Mouse (Mus musculus) gastrocnemius, postnatal 14 days (tissue): ENCODE measurements around the gene Hsf4. TPM values are rescaled to one million over a fixed set of nuclear protein-coding genes. Genes with fewer than 3 reads are reported as not detected.

Experiments used
- DNase-seq: peaks from one replicate; pipeline ENCODE4 v3.0.0; 2021; ENCODE audit warnings: mixed read lengths
- intact Hi-C: fragments of 180-260 bp; cut with DNase I; formaldehyde crosslinking; loops from one replicate; pipeline ENCODE4 v1.15.1; 2025; ENCODE audit warnings: low total_unique reads
- microRNA-seq, 2 experiments: library from miRNA; unstranded; fragments of <30 nt; microRNA quantifications; one replicate each; pipeline ENCODE4 v1.2.0; 2021
- total RNA-seq, 2 experiments: library from RNA; stranded (reverse); gene quantifications; 2 replicates each; pipeline ENCODE4 v1.2.3; 2021

Hsf4 gene
- total RNA-seq, 2 experiments from 2014 or later: 0.95 to 1.4 TPM

DNA sequence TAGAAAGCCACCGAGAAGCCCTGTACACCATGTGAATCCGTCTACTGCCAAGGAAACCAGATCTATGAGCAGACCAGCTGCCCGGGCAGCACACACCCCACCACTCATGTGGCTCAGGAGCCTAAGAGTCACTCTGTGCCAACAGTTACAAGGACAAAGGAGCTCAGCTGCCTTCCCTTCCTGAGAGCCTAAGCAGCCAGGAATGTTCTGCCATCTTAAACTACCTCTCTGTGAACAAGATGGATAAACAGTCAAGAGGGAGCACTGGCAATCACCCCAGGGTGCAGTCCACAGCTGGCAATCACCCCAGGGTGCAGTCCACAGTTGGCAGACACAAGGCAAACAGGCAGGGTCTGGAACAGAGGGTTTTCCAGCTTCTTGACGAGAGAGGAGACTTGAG lies 48.3 kb downstream of the Hsf4 start:
- no peak for DNase-seq

DNA sequence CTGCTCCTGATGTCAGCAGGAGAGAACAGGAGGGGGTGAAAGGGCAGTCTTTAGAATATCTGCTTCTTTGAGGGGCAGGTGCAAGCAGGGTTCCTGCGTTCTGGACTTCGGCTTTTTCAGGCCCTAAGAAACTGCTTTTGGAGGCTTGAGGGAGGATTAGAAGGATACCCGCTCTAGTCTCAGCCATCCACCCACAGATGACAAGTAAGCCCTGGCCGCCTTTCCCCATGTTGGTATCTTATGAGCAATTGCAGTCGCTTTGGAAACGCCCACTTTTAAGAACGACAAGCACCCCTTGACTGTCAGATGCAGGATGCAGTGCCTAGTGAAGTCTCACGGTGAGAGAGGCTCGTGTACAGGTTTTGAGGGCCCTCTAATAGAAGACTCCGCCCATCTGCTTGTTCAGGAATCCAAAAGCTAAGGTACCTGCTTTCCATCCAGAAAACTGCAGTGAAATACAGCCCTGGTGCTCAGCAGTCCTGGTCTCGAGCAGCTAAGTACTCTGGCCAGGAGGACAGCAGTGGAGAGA lies 49.1 kb downstream of the Hsf4 start:
- DNase-seq: no peak
- intact Hi-C loops: no loop called here

More for the DNA sequence above, 48.3 kb downstream of the Hsf4 start:
- intact Hi-C loops: no loop called here

DNA sequence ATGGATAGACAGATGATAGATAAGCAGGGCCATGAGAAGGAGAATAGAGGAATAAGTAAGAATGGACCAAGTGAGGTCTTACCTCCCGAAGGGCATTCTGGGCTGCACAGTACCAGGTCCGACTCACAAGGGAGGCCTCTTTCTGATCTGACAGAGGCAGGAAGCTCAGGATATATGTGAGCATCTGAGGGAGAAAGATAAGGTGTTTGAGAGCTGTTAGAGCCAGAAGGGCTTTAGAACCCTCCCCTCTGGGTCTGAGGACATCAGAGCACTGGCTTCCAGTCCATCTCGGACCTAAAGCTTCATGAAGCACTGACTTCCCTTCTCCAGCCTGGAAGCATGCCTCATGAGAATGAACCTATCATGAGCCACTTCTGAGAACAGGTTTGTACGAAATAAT lies 53.6 kb downstream of the Hsf4 start:
- no peak for DNase-seq
- intact Hi-C loops: no loop called here

Small RNA genes within 50 kb of the gene (microRNA-seq; reads per million reads assigned to microRNA genes)
- gene Gm27320 (0 reads per million in 2 experiments), gene Mir328 (609 to 687 reads per million in 2 experiments)

Other genes with a start within 250 kb of the Hsf4 start
- not detected for gene Ces3a, start 221.2 kb upstream of the Hsf4 start, total RNA-seq
- not detected for gene Ces3b, start 186.0 kb upstream of the Hsf4 start, total RNA-seq
- gene Ces4a, start 138.0 kb upstream of the Hsf4 start, total RNA-seq: not detected
- gene Cbfb, start 99.1 kb upstream of the Hsf4 start, total RNA-seq: 10 to 100 TPM; 37.2 TPM
- 10 to 100 TPM; 14.6 to 18.7 TPM for gene D230025D16Rik, start 44.7 kb upstream of the Hsf4 start, total RNA-seq
- gene B3gnt9, start 14.6 kb upstream of the Hsf4 start, total RNA-seq: 1 to 10 TPM; 5.1 to 6.1 TPM
- 1 to 10 TPM; 2.8 to 3.9 TPM for gene Tradd, start 5.2 kb upstream of the Hsf4 start, total RNA-seq
- gene Fbxl8, start 5.2 kb upstream of the Hsf4 start, total RNA-seq: 1 to 10 TPM; 1.3 TPM
- 10 to 100 TPM; 24.1 to 27.3 TPM for gene Nol3, start 6.3 kb downstream of the Hsf4 start, total RNA-seq
- gene 4931428F04Rik, start 20.1 kb downstream of the Hsf4 start, total RNA-seq: 1 to 10 TPM in 1 of 2 experiments, under 1 TPM in 1; 0.84 to 1.3 TPM
- 1 to 10 TPM; 3.4 to 3.7 TPM for gene Exoc3l, start 26.3 kb downstream of the Hsf4 start, total RNA-seq
- gene E2f4, start 27.9 kb downstream of the Hsf4 start, total RNA-seq: 10 to 100 TPM; 15.4 to 17.2 TPM
- under 1 TPM; 0.40 to 0.45 TPM for gene Elmo3, start 35.8 kb downstream of the Hsf4 start, total RNA-seq
- gene Lrrc29, start 56.5 kb downstream of the Hsf4 start, total RNA-seq: 1 to 10 TPM in 1 of 2 experiments, under 1 TPM in 1; 0.76 to 1.6 TPM
- gene Tmem208, start 56.6 kb downstream of the Hsf4 start, total RNA-seq: 10 to 100 TPM; 20.6 to 21.5 TPM
- 10 to 100 TPM; 12.1 to 15.6 TPM for gene Fhod1, start 78.2 kb downstream of the Hsf4 start, total RNA-seq
- gene Slc9a5, start 79.0 kb downstream of the Hsf4 start, total RNA-seq: 1 to 10 TPM in 1 of 2 experiments, under 1 TPM in 1; 0.84 to 1.0 TPM
- gene Plekhg4, start 103.5 kb downstream of the Hsf4 start, total RNA-seq: under 1 TPM; 0.07 to 0.08 TPM
- gene Kctd19, start 143.7 kb downstream of the Hsf4 start, total RNA-seq: under 1 TPM in 1 of 2 experiments, not detected in 1; 0.21 TPM
- gene Lrrc36, start 143.8 kb downstream of the Hsf4 start, total RNA-seq: under 1 TPM; 0.53 to 0.97 TPM
- gene Tppp3, start 201.7 kb downstream of the Hsf4 start, total RNA-seq: 100 to 1,000 TPM; 191 to 254 TPM
- 10 to 100 TPM; 10.1 to 11.2 TPM for gene Zdhhc1, start 227.1 kb downstream of the Hsf4 start, total RNA-seq
- 1 to 10 TPM; 1.9 to 2.1 TPM for gene Hsd11b2, start 249.0 kb downstream of the Hsf4 start, total RNA-seq